Mouse (Mus musculus) intestine, postnatal 0 days (tissue): ENCODE measurements at regions not wholly inside any gene's neighbourhood (a gene's known extent, or its start where the extent isn't known, plus 50 kb on each side); places are given as distances from the start of the nearest gene placed in this dataset.
A peak's percentile ranks its signal among the peaks of the same experiment; 100 is the strongest.

Source experiments
- ATAC-seq: fragments of 200-750 bp; cut with Nextera tagmentation; 2 replicates; pipeline ENCODE4 v1.8.0; 2017; ENCODE audit warnings: mild to moderate bottlenecking, moderate TSS enrichment, moderate library complexity
- H3K27ac ChIP-seq: fragments of 300-500 bp; sonication (generic); 2 replicates; pipeline ENCODE4 v1.5.1; 2014; ENCODE audit warnings: mild to moderate bottlenecking, low read depth, low read length, moderate library complexity
- H3K27me3 ChIP-seq: fragments of 300-500 bp; sonication (generic); replicated peaks from 2 replicates; pipeline ENCODE4 v1.6.1; 2014; ENCODE audit warnings: low read length, mixed read lengths; ENCODE audit not compliant: control insufficient read depth, insufficient read depth
- H3K36me3 ChIP-seq: fragments of 300-500 bp; sonication (generic); 2 replicates; pipeline ENCODE4 v1.6.1; 2014; ENCODE audit warnings: mild to moderate bottlenecking, moderate library complexity; ENCODE audit not compliant: control insufficient read depth, insufficient read depth
- H3K4me1 ChIP-seq: fragments of 300-500 bp; sonication (generic); replicated peaks from 2 replicates; pipeline ENCODE4 v1.6.1; 2014; ENCODE audit warnings: antibody characterized with exemption, low read length, mixed read lengths; ENCODE audit not compliant: control insufficient read depth, insufficient read depth
- H3K4me2 ChIP-seq: fragments of 300-500 bp; sonication (generic); replicated peaks from 2 replicates; pipeline ENCODE4 v1.6.1; 2014; ENCODE audit warnings: low read depth, mild to moderate bottlenecking, moderate library complexity
- H3K4me3 ChIP-seq: fragments of 300-500 bp; sonication (generic); 2 replicates; pipeline ENCODE4 v1.5.1; 2014; ENCODE audit warnings: low read depth, low read length
- H3K9ac ChIP-seq: fragments of 300-500 bp; sonication (generic); 2 replicates; pipeline ENCODE4 v1.6.1; 2014; ENCODE audit warnings: mild to moderate bottlenecking, low read depth, low read length
- H3K9me3 ChIP-seq: fragments of 300-500 bp; sonication (generic); 2 replicates; pipeline ENCODE4 v1.6.1; 2016; ENCODE audit warnings: mixed run types; ENCODE audit not compliant: control insufficient read depth
- CTCF ChIP-seq: sonication (generic); IDR thresholded peaks from 2 replicates; pipeline ENCODE4 v1.5.1; 2016; ENCODE audit warnings: low read depth, mild to moderate bottlenecking, control low read depth, antibody characterized with exemption, moderate library complexity
- WGBS: fragments of 180-500 bp; shearing (Covaris S2); extraction: QIAGEN DNeasy Blood & Tissue Kit; methylation state at CpG from one replicate; pipeline ENCODE4 v1.1.7; 2014; 5-methylcytosine and 5-hydroxymethylcytosine counted together

- no peak overlapping the region for H3K9ac ChIP-seq
- no peak overlapping the region for H3K27ac ChIP-seq
- no peak for TF ChIP-seq CTCF
- no peaks in the 10 kb centered on the region for H3K36me3 ChIP-seq
- no peak overlapping the region for H3K4me2 ChIP-seq
- no peaks in the 10 kb centered on the region for H3K27me3 ChIP-seq
- 91% methylated on average over 2 of the region's 2 CpGs for whole genome bisulfite sequencing
- H3K4me1 ChIP-seq, result no peaks in the 10 kb centered on the region
- no peaks in the 10 kb centered on the region for H3K9me3 ChIP-seq
- H3K4me3 ChIP-seq, result no peak overlapping the region
- ATAC-seq, result no peak
Measured at GRCm38 (mm10) chr9:61827014-61827413, 87.3 kb downstream of the Rplp1 start.

- no peak overlapping the region for H3K4me3 ChIP-seq
- no peak for ATAC-seq
- H3K27me3 ChIP-seq, result no peaks in the 10 kb centered on the region
- 64% methylated on average over 3 of the region's 3 CpGs for WGBS
- no peaks in the 10 kb centered on the region for H3K36me3 ChIP-seq
- TF ChIP-seq CTCF, result no peak
- no peaks in the 10 kb centered on the region for H3K9me3 ChIP-seq
- no peak overlapping the region for H3K27ac ChIP-seq
- H3K9ac ChIP-seq, result no peak overlapping the region
- H3K4me2 ChIP-seq, result no peak overlapping the region
- no peaks in the 10 kb centered on the region for H3K4me1 ChIP-seq
Measured at GRCm38 (mm10) chr9:61826415-61826814, 87.9 kb downstream of the Rplp1 start.

- Histone ChIP-seq H3K9me3 (no peaks in the 10 kb centered on the region), H3K36me3 (no peaks in the 10 kb centered on the region), H3K27ac (no peak overlapping the region), H3K9ac (no peak overlapping the region), H3K4me3 (no peak overlapping the region), H3K27me3 (no peaks in the 10 kb centered on the region), H3K4me1 (no peaks in the 10 kb centered on the region), H3K4me2 (no peak overlapping the region)
- ATAC-seq, result no peak
- 48% methylated on average over 2 of the region's 2 CpGs for WGBS
- no peak for TF ChIP-seq CTCF
Measured at GRCm38 (mm10) chr9:61825804-61826203, 88.5 kb downstream of the Rplp1 start.

DNA sequence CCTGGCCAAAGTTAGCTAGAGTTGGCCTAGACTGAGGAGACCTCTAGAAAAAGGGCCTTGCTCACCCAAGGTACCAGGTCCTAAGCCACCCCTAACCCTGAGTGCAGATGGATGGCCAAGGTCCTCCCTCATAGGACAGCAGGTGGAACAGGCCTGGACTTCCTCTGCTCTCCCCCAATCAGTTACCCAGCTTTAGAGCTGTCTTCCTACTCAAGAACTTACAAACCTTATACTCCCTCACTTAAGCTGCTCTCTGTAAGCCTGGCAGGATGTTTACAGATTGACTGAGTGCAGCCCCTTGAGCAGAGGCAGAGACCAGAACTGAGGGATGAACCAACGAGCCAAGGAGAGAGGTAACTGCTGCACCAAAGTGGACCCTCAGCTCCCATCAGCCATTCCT is 94.5 kb downstream of the Rplp1 start:
- no peak overlapping the region for H3K4me2 ChIP-seq
- TF ChIP-seq CTCF, result no peak
- H3K27me3 ChIP-seq, result no peaks in the 10 kb centered on the region
- H3K9me3 ChIP-seq, result no peaks in the 10 kb centered on the region
- no peaks in the 10 kb centered on the region for H3K36me3 ChIP-seq
- WGBS, result 47% methylated on average over 1 of the region's 1 CpGs
- peaks cover 18% of the 10 kb centered on the region for H3K4me1 ChIP-seq
- H3K27ac ChIP-seq, result no peak overlapping the region
- H3K9ac ChIP-seq, result no peak overlapping the region
- no peak for ATAC-seq
- H3K4me3 ChIP-seq, result no peak overlapping the region

DNA sequence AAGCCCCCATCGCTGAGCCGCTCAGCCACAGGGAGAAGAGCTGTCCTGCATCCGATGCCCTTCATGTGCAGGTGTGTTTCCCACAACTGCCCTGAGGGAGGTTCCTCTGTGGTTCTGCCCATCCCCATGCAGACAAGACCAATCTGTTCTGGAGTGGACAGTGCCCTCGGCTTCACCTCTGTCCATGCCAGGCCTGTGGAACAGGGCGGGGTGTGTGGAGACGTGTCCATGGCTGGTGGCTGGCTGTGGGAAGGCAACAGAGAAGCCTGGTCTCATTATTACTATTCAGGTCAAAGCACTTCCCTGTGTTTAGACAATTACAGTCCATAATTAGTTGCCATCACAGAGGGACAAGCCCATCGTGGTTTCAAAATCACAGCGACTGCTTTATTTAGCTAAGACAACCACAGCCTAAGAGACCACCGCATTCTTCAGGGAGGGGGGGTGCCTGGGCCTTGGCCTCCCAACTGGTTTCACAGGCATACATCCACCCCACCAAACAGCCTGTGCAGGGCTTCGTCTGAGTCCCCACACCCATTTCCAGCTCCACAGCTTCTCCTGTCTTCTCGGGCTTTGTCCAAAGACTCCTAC is 97.7 kb downstream of the Rplp1 start:
- no peaks in the 10 kb centered on the region for H3K27me3 ChIP-seq
- H3K9ac ChIP-seq, result no peak overlapping the region
- H3K27ac ChIP-seq, result no peak overlapping the region
- TF ChIP-seq CTCF, result no peak
- no peak overlapping the region for H3K4me2 ChIP-seq
- no peak overlapping the region for H3K4me3 ChIP-seq
- H3K4me1 ChIP-seq, result peaks cover 24% of the 10 kb centered on the region
- no peaks in the 10 kb centered on the region for H3K9me3 ChIP-seq
- WGBS, result 75% methylated on average over 11 of the region's 11 CpGs
- ATAC-seq, result no peak
- no peaks in the 10 kb centered on the region for H3K36me3 ChIP-seq

GRCm38 (mm10) chr9:61815995-61816394 is 98.3 kb downstream of the Rplp1 start:
- H3K27me3 ChIP-seq, result no peaks in the 10 kb centered on the region
- peak; percentile 31 for TF ChIP-seq CTCF
- H3K4me3 ChIP-seq, result no peak overlapping the region
- 36% methylated on average over 10 of the region's 10 CpGs for WGBS
- no peak for ATAC-seq
- no peak overlapping the region for H3K4me2 ChIP-seq
- H3K9me3 ChIP-seq, result no peaks in the 10 kb centered on the region
- H3K27ac ChIP-seq, result no peak overlapping the region
- no peaks in the 10 kb centered on the region for H3K36me3 ChIP-seq
- H3K9ac ChIP-seq, result no peak overlapping the region
- peaks cover 24% of the 10 kb centered on the region for H3K4me1 ChIP-seq

- WGBS, result 45% methylated on average over 3 of the region's 3 CpGs
- Histone ChIP-seq H3K9ac (no peak overlapping the region), H3K9me3 (no peaks in the 10 kb centered on the region), H3K27ac (peak overlapping the region; percentile 64; the same call in 1 of the 2 replicates), H3K4me3 (no peak overlapping the region), H3K4me1 (peaks cover 24% of the 10 kb centered on the region), H3K4me2 (no peak overlapping the region), H3K27me3 (no peaks in the 10 kb centered on the region), H3K36me3 (no peaks in the 10 kb centered on the region)
- TF ChIP-seq CTCF, result no peak
- peak; percentile 54 for ATAC-seq
Measured at GRCm38 (mm10) chr9:61813291-61813690, 101.1 kb downstream of the Rplp1 start.
